Mouse (Mus musculus) myocyte (in vitro differentiated cells): ENCODE data around the gene Glyr1. TPM values are rescaled to one million over a fixed set of nuclear protein-coding genes. Genes with fewer than 3 reads are reported as not detected.
A peak's percentile ranks its signal among the peaks of the same experiment; 100 is the strongest.

Source experiments
- H3K27me3 ChIP-seq: one replicate; pipeline ENCODE4 v1.6.1; 2011; ENCODE audit not compliant: control insufficient read depth, insufficient read depth, insufficient read length
- H3K36me3 ChIP-seq: one replicate; pipeline ENCODE4 v1.6.1; 2011; ENCODE audit not compliant: control insufficient read depth, insufficient read depth
- H3K4me2 ChIP-seq: one replicate; pipeline ENCODE4 v1.6.1; 2011; ENCODE audit warnings: low read depth, control low read depth
- H3K4me3 ChIP-seq: one replicate; pipeline ENCODE4 v1.5.1; 2011; ENCODE audit warnings: mild to moderate bottlenecking, control low read depth, moderate library complexity
- H3K79me2 ChIP-seq: one replicate; pipeline ENCODE4 v1.6.1; 2011; ENCODE audit not compliant: control insufficient read depth, insufficient read depth
- H3ac ChIP-seq: one replicate; pipeline ENCODE4 v1.6.1; 2011; ENCODE audit not compliant: control insufficient read depth, insufficient read length
- CEBPB ChIP-seq: IDR thresholded peaks from 2 replicates; pipeline ENCODE4 v1.6.1; 2011; ENCODE audit warnings: mild to moderate bottlenecking, moderate library complexity; ENCODE audit not compliant: poor library complexity, insufficient read depth, severe bottlenecking
- E2F4 ChIP-seq: IDR thresholded peaks from one replicate; pipeline ENCODE4 v1.6.1; 2011; ENCODE audit warnings: mild to moderate bottlenecking, control low read depth, moderate library complexity; ENCODE audit not compliant: insufficient read depth
- MAX ChIP-seq: IDR thresholded peaks from one replicate; pipeline ENCODE4 v1.6.1; 2011; ENCODE audit warnings: low read depth, mild to moderate bottlenecking, control low read depth
- MYOD1 ChIP-seq, 3 experiments: IDR thresholded peaks; one replicate each; pipeline ENCODE4 v1.6.1; 2011; ENCODE audit warnings: control low read depth in 2 of 3, low read depth in 2 of 3, mild to moderate bottlenecking in 2 of 3, moderate library complexity in 1 of 3; ENCODE audit not compliant: insufficient read length in 2 of 3, control insufficient read depth in 1 of 3
- MYOG ChIP-seq, 3 experiments: IDR thresholded peaks; one replicate each; pipeline ENCODE4 v1.6.1; 2011; ENCODE audit warnings: control low read depth in 2 of 3, low read depth in 2 of 3, mild to moderate bottlenecking in 2 of 3; ENCODE audit not compliant: insufficient read length in 2 of 3, control insufficient read depth in 1 of 3, insufficient read depth in 1 of 3
- POLR2A ChIP-seq: IDR thresholded peaks from one replicate; pipeline ENCODE4 v1.6.1; 2011; ENCODE audit warnings: low read depth, mild to moderate bottlenecking, control low read depth, moderate library complexity; ENCODE audit not compliant: insufficient read length
- POLR2AphosphoS2 ChIP-seq: IDR thresholded peaks from one replicate; pipeline ENCODE4 v1.6.1; 2011; ENCODE audit warnings: low read depth, control low read depth; ENCODE audit not compliant: insufficient read length
- REST ChIP-seq: IDR thresholded peaks from one replicate; pipeline ENCODE4 v1.6.1; 2011; ENCODE audit warnings: mild to moderate bottlenecking, control low read depth, moderate library complexity; ENCODE audit not compliant: insufficient read depth, insufficient read length
- SRF ChIP-seq: IDR thresholded peaks from one replicate; pipeline ENCODE4 v1.6.1; 2011; ENCODE audit warnings: low read depth; ENCODE audit not compliant: control insufficient read depth, insufficient read length
- TCF12 ChIP-seq: IDR thresholded peaks from one replicate; pipeline ENCODE4 v1.6.1; 2011; ENCODE audit warnings: mild to moderate bottlenecking, control low read depth; ENCODE audit not compliant: poor library complexity, insufficient read depth, severe bottlenecking
- TCF3 ChIP-seq: IDR thresholded peaks from one replicate; pipeline ENCODE4 v1.6.1; 2011; ENCODE audit warnings: low read depth, control low read depth; ENCODE audit not compliant: insufficient read length
- USF1 ChIP-seq: IDR thresholded peaks from one replicate; pipeline ENCODE4 v1.6.1; 2011; ENCODE audit warnings: low read depth, mild to moderate bottlenecking, control low read depth, moderate library complexity
- polyA plus RNA-seq: library from polyadenylated mRNA; unstranded; fragments of >200 nt; fragmentation: generic; extraction: Trizol; gene quantifications from one replicate; pipeline ENCODE4 v1.2.1, GENCODE M21; 2012; ENCODE audit warnings: missing spikeins

Glyr1 gene
- polyA plus RNA-seq, 1 experiment, result 37.0 TPM

DNA sequence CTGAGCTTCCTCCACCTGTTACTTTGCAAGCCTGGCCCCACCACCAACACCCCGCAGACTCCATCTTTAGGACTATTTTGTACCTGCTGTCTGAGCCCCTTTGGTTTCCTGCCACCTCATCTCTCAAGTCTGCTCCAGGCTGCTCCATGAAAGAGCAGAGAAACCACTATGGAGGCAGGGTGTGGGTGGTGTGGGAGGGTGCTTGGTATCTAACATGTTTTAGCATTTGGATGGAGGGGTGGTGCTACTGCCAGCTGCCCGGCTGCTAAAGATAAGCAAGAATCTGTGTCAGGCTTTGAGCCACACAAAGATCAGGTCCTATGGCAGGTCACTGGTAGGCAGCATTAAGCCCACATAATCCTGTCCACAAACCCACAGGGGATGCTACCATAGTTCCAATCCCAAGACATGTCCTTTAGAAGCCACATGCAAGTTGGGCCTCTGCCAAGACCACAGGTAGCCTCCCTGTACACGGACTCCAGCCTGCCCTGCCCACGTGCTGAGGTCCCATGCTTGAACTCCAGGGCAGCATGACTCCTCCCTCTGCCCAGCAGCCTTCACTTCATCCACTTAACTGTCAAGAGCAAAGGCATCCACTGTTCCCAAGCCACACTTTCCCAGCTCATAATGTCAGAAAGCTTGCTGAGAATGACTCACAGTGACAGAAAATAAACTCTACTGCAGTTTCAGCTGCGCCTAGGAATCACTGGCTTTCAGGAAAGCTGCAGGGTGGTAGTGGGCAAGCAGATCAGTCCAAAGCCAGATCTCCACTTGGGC is 71.2 kb downstream of the Glyr1 start:
- Histone ChIP-seq H3K27me3 (peaks cover 16% of the 10 kb centered on the region), H3K4me3 (no peak overlapping the region), H3K79me2 (no peaks in the 10 kb centered on the region), H3K36me3 (no peaks in the 10 kb centered on the region), H3K4me2 (peak overlapping the region; percentile 36), H3ac (no peak overlapping the region)
- no peak for TF ChIP-seq E2F4
- no peak for TF ChIP-seq SRF
- TF ChIP-seq CEBPB, result no peak
- peak in 1 of 3 experiments; percentile 4 for TF ChIP-seq MYOG (IDR thresholded peaks at IDR 0.05; ENCODE audit: control insufficient read depth in 1 of 3, insufficient read depth in 1 of 3, insufficient read length in 2 of 3, low read depth in 2 of 3)
- TF ChIP-seq TCF3, result no peak
- no peak for TF ChIP-seq POLR2AphosphoS2
- TF ChIP-seq MAX, result no peak
- TF ChIP-seq USF1, result no peak
- TF ChIP-seq MYOD1 (IDR thresholded peaks at IDR 0.05; ENCODE audit: control insufficient read depth in 1 of 3, insufficient read length in 2 of 3, low read depth in 2 of 3), result peak in 2 of 3 experiments; percentile 14 to 54

DNA sequence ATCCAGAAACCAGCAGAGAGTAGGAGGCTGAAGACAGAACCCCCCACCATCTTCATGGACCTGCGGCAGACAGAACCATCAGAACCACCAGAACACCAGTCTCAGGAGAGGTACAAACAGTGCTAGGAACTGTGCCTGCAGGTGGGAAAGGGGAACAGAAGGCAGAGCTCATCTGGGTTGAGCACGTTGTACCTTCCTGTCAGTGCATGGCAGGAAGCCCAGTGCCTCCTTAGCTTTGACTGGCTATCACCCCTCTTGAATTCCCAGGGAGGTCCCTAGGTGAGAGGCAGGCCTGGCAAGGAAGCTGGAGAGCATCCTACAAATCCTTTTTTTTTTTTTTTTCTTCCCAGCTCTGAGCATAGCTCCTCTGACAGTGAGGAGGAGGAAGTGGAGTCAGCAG is 73.5 kb downstream of the Glyr1 start:
- no peak overlapping the region for H3ac ChIP-seq
- H3K4me2 ChIP-seq, result no peak overlapping the region
- H3K27me3 ChIP-seq, result peaks cover 16% of the 10 kb centered on the region
- no peaks in the 10 kb centered on the region for H3K36me3 ChIP-seq
- no peak overlapping the region for H3K4me3 ChIP-seq
- TF ChIP-seq TCF12 (no peak), REST (no peak), USF1 (no peak), TCF3 (no peak), MAX (no peak), CEBPB (no peak), E2F4 (no peak), POLR2A (no peak), POLR2AphosphoS2 (no peak), MYOG (IDR thresholded peaks at IDR 0.05; ENCODE audit: control insufficient read depth in 1 of 3, insufficient read depth in 1 of 3, insufficient read length in 2 of 3, low read depth in 2 of 3) (no peak), SRF (no peak), MYOD1 (IDR thresholded peaks at IDR 0.05; ENCODE audit: control insufficient read depth in 1 of 3, insufficient read length in 2 of 3, low read depth in 2 of 3) (no peak)
- H3K79me2 ChIP-seq, result no peaks in the 10 kb centered on the region

GRCm38 (mm10) chr16:4974521-4974920 is 75.1 kb downstream of the Glyr1 start:
- TF ChIP-seq SRF (no peak), POLR2A (no peak), POLR2AphosphoS2 (no peak), MYOD1 (IDR thresholded peaks at IDR 0.05; ENCODE audit: control insufficient read depth in 1 of 3, insufficient read length in 2 of 3, low read depth in 2 of 3) (no peak), MYOG (IDR thresholded peaks at IDR 0.05; ENCODE audit: control insufficient read depth in 1 of 3, insufficient read depth in 1 of 3, insufficient read length in 2 of 3, low read depth in 2 of 3) (no peak), CEBPB (no peak), TCF3 (no peak), MAX (no peak), E2F4 (no peak), TCF12 (no peak)
- H3K4me3 ChIP-seq, result no peak overlapping the region
- H3ac ChIP-seq, result no peak overlapping the region
- no peaks in the 10 kb centered on the region for H3K36me3 ChIP-seq
- no peak overlapping the region for H3K4me2 ChIP-seq
- peaks cover 16% of the 10 kb centered on the region for H3K27me3 ChIP-seq
- H3K79me2 ChIP-seq, result no peaks in the 10 kb centered on the region

DNA sequence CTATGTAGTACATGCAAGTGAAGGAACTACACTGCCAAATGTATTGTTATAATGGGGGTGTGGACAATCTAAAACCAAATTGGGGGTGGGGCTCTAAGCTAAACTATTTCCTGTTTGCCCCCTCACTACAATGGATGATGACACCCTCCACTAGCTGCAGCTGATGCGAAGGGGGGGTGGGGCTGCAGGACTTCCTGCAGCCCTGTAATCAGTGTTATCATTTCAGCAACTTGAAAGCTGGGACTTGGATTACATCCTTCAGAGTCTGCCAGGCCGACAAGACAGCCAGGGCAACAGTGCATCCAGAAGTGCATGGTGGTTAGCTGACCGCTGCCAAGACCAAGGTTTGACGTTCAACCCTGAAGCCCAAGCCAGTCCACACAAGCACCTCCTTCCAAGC is 78.0 kb downstream of the Glyr1 start:
- Histone ChIP-seq H3K79me2 (no peaks in the 10 kb centered on the region), H3K4me2 (no peak overlapping the region), H3K36me3 (no peaks in the 10 kb centered on the region), H3ac (no peak overlapping the region), H3K27me3 (peaks cover 14% of the 10 kb centered on the region), H3K4me3 (no peak overlapping the region)
- no peak for TF ChIP-seq MYOG (IDR thresholded peaks at IDR 0.05; ENCODE audit: control insufficient read depth in 1 of 3, insufficient read depth in 1 of 3, insufficient read length in 2 of 3, low read depth in 2 of 3)
- no peak for TF ChIP-seq CEBPB
